Mouse (Mus musculus) small intestine, adult 2 months (tissue): ENCODE data around the gene Slc6a20a.
"Not testable (repeated sequence)": the region's sequence is repeated elsewhere in the genome, so short reads cannot be mapped to it uniquely, and the experiment has no call there.

Experiments used
- CTCF ChIP-seq: fragments of 200-500 bp; IDR thresholded peaks from 2 replicates; pipeline ENCODE4 v1.5.1; 2012; ENCODE audit warnings: low read depth, mild to moderate bottlenecking, control low read depth, inconsistent platforms, low read length, moderate library complexity, mixed read lengths; ENCODE audit not compliant: insufficient replicate concordance, insufficient read length; ENCODE audit errors: extremely low read depth
- POLR2A ChIP-seq: fragments of 200-500 bp; IDR thresholded peaks from 2 replicates; pipeline ENCODE4 v1.6.1; 2012; ENCODE audit warnings: low read depth, mild to moderate bottlenecking, control low read depth, inconsistent platforms, low read length, moderate library complexity

DNA sequence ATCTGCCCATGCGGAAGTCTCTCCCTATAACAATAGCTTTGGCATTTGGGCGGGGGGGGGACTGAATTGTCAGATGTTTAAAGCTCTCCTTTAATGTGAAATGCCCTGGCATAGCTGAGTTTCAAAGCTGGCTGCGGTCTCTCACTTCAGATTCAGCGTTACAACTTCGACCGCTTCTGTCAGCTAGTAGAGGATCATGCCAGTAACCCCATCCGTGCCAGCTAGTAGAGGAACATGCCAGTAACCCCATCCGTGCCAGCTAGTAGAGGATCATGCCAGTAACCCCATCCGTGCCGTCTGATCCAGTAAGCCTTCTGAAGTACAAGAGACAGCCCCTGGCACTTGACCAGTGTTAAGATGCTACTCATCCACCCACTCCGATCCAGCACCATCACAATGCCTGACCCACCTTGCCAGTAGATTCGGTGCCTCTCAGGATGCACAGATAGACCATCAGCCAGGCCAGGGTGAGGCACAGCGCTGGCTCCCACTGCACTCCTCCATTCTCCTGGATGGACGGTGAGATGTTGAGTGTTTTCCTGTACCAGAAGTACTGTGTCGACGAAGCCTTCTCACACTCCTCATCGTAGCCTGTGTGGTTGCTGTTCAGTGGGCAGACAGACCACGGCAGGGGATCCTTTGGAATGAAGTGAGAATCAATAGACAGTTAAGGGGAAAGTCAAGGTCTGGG lies 18.6 kb downstream of the Slc6a20a start:
- TF ChIP-seq POLR2A, CTCF: not testable (repeated sequence)
